Mouse (Mus musculus): ENCODE results near the gene Sema7a.

The Sema7a gene

GRCm38 (mm10) chr9:57959886-57960866 is 20.3 kb downstream of the Sema7a start:
- no peak for DNase-seq (ENCODE audit: low spot score)

- no peak for DNase-seq (ENCODE audit: low spot score)
Observed at GRCm38 (mm10) chr9:57961226-57961625, 21.3 kb downstream of the Sema7a start.

- no peak for DNase-seq (ENCODE audit: low spot score)
Observed at GRCm38 (mm10) chr9:57961863-57962778, 22.2 kb downstream of the Sema7a start.

GRCm38 (mm10) chr9:57963249-57963997 is 23.5 kb downstream of the Sema7a start:
- DNase-seq (ENCODE audit: low spot score): no peak

- no peak for DNase-seq (ENCODE audit: low spot score)
Observed at GRCm38 (mm10) chr9:57963998-57964395, 24.1 kb downstream of the Sema7a start.

- no peak for DNase-seq (ENCODE audit: low spot score)
Observed at GRCm38 (mm10) chr9:57964528-57965250, 24.8 kb downstream of the Sema7a start.

- no peak for DNase-seq (ENCODE audit: low spot score)
Observed at GRCm38 (mm10) chr9:57965281-57966185, 25.6 kb downstream of the Sema7a start.

- no peak for DNase-seq (ENCODE audit: low spot score)
Observed at GRCm38 (mm10) chr9:57967237-57967960, 27.5 kb downstream of the Sema7a start.

- DNase-seq (ENCODE audit: low spot score): no peak
Observed at GRCm38 (mm10) chr9:57968166-57968771, 28.4 kb downstream of the Sema7a start.

- no peak for DNase-seq (ENCODE audit: low spot score)
Observed at GRCm38 (mm10) chr9:57968783-57969542, 29.1 kb downstream of the Sema7a start.

- DNase-seq (ENCODE audit: low spot score): no peak
Observed at GRCm38 (mm10) chr9:57969736-57970495, 30.0 kb downstream of the Sema7a start.

GRCm38 (mm10) chr9:57971413-57971812 is 31.5 kb downstream of the Sema7a start:
- no peak for DNase-seq (ENCODE audit: low spot score)

- DNase-seq (ENCODE audit: low spot score): peak; percentile 28
Observed at GRCm38 (mm10) chr9:57972141-57972591, 32.3 kb downstream of the Sema7a start.

GRCm38 (mm10) chr9:57972776-57973439 is 33.0 kb downstream of the Sema7a start:
- DNase-seq (ENCODE audit: low spot score): peak; percentile 71

GRCm38 (mm10) chr9:57973440-57974066 is 33.6 kb downstream of the Sema7a start:
- peak; percentile 26 for DNase-seq (ENCODE audit: low spot score)

GRCm38 (mm10) chr9:57974221-57974620 is 34.3 kb downstream of the Sema7a start:
- DNase-seq (ENCODE audit: low spot score): no peak

Measured in adipocyte (in vitro differentiated cells).